Mouse (Mus musculus): ENCODE measurements at regions not wholly inside any gene's neighbourhood (a gene's known extent, or its start where the extent isn't known, plus 50 kb on each side); places are given as distances from the start of the nearest gene placed in this dataset.
A peak's percentile ranks its signal among the peaks of the same experiment; 100 is the strongest.
"Not testable (repeated sequence)": the region's sequence is repeated elsewhere in the genome, so short reads cannot be mapped to it uniquely, and the experiment has no call there.

- Histone ChIP-seq H3K4me3 (no peak overlapping the region), H3K27ac (no peak overlapping the region)
- no peak for DNase-seq
- intact Hi-C loops (cut with DNase I) = no loop called here
- no peak for TF ChIP-seq CTCF (IDR thresholded peaks at IDR 0.05)
Observed at GRCm38 (mm10) chr6:4277245-4277890, 190.6 kb upstream of the Bet1 start.

DNA sequence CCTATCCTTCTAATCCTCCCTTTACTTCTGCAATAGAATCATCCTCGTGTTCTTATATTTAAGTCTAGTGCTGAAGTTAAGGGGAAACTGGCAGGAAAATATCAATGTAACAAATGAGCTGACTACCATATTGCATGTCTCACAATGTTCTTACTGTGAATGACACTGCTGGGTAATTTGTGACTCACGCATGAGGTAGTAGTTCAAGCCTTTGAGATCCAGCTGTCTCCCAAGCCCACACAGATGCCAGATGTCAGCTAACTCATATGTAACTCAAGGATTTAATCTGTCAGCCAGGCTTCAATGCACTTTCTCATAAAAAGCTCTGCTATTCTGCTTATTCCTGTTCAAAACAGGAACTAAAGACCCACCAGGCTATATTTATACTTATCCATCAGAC lies 204.6 kb upstream of the Bet1 start:
- intact Hi-C loops (cut with DNase I) = no loop called here
- TF ChIP-seq CTCF (IDR thresholded peaks at IDR 0.05) = no peak
- no peak overlapping the region for H3K4me3 ChIP-seq
- H3K27ac ChIP-seq = no peak overlapping the region
- DNase-seq = no peak

DNA sequence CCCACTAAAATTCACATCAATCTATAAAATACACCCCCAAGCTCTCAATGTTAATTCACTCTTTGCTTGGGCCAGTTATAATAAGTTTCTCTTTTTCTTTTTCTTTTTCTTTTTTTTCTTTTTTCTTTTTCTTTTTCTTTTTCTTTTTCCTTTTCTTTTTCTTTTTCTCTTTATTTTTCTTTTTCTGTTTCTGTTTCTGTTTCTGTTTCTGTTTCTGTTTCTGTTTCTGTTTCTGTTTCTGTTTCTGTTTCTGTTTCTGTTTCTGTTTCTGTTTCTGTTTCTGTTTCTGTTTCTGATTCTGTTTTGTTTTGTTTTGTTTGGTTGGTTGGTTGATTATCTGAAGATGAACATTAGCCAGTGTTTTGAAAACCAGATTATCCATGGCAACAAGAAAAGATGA lies 201.2 kb upstream of the Col1a2 start:
- DNase-seq; intact Hi-C loops (cut with DNase I): not testable (repeated sequence)

DNA sequence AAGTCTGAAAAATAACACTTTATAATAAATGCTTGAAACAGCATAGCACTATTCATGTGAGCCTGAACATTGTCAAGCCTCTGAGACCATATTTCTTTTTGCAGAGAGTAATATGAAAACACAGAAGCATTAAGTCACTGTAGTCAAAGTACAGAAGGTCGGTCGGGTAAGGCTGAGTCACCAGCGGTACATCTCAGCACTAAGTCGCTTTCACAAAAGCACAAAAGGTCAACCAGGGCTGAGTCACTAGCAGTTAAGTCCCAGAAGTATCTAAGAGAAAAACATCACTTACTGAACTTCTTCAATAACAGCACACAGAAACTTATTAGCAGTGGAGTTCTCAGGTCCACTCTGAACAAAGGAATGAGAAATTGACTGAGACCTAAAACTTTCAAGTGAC lies 154.7 kb upstream of the Col1a2 start:
- no peak for TF ChIP-seq CTCF (IDR thresholded peaks at IDR 0.05)
- intact Hi-C loops (cut with DNase I) = no loop called here
- H3K27ac ChIP-seq = 0 out of 2 replicates have a peak overlapping the region, but pooled peaks have one; percentile 24
- DNase-seq = peak; percentile 20
- no peak overlapping the region for H3K4me3 ChIP-seq

More for the DNA sequence above, 201.2 kb upstream of the Col1a2 start:
- not testable (repeated sequence) for H3K27ac ChIP-seq, H3K4me3 ChIP-seq

GRCm38 (mm10) chr6:4362220-4362619 lies 142.4 kb upstream of the Col1a2 start:
- intact Hi-C loops (cut with DNase I) = no loop called here
- TF ChIP-seq CTCF (IDR thresholded peaks at IDR 0.05) = no peak
- no peak overlapping the region for H3K27ac ChIP-seq
- no peak overlapping the region for H3K4me3 ChIP-seq
- no peak for DNase-seq

- intact Hi-C loops (cut with DNase I) = no loop called here
- Histone ChIP-seq H3K27ac (no peak overlapping the region), H3K4me3 (no peak overlapping the region)
- no peak for TF ChIP-seq CTCF (IDR thresholded peaks at IDR 0.05)
- DNase-seq = no peak
Observed at GRCm38 (mm10) chr6:4375465-4376037, 129.1 kb upstream of the Col1a2 start.

GRCm38 (mm10) chr6:4396808-4397207 lies 107.8 kb upstream of the Col1a2 start:
- Histone ChIP-seq H3K27ac (no peak overlapping the region), H3K4me3 (no peak overlapping the region)
- DNase-seq = no peak
- no peak for TF ChIP-seq CTCF (IDR thresholded peaks at IDR 0.05)
- intact Hi-C loops (cut with DNase I) = no loop called here

- no peak overlapping the region for H3K27ac ChIP-seq
- no peak for DNase-seq
- intact Hi-C loops (cut with DNase I) = no loop called here
- H3K4me3 ChIP-seq = no peak overlapping the region
- TF ChIP-seq CTCF (IDR thresholded peaks at IDR 0.05) = no peak
Observed at GRCm38 (mm10) chr6:4397695-4398598, 106.7 kb upstream of the Col1a2 start.

GRCm38 (mm10) chr6:4398599-4398980 lies 106.0 kb upstream of the Col1a2 start:
- H3K27ac ChIP-seq = no peak overlapping the region
- H3K4me3 ChIP-seq = no peak overlapping the region
- intact Hi-C loops (cut with DNase I) = no loop called here
- TF ChIP-seq CTCF (IDR thresholded peaks at IDR 0.05) = no peak
- DNase-seq = no peak

- DNase-seq = no peak
- no peak overlapping the region for H3K27ac ChIP-seq
- intact Hi-C loops (cut with DNase I) = no loop called here
Observed at GRCm38 (mm10) chr6:4405301-4405700, 99.3 kb upstream of the Col1a2 start.

GRCm38 (mm10) chr6:4407748-4408147 lies 96.9 kb upstream of the Col1a2 start:
- DNase-seq = no peak
- Histone ChIP-seq H3K27ac (no peak overlapping the region), H3K4me3 (no peak overlapping the region)
- TF ChIP-seq CTCF (IDR thresholded peaks at IDR 0.05) = peak; percentile 69
- intact Hi-C loops (cut with DNase I) = no loop called here

More at GRCm38 (mm10) chr6:4405301-4405700, 99.3 kb upstream of the Col1a2 start:
- no peak for TF ChIP-seq CTCF (IDR thresholded peaks at IDR 0.05)
- no peak overlapping the region for H3K4me3 ChIP-seq

DNA sequence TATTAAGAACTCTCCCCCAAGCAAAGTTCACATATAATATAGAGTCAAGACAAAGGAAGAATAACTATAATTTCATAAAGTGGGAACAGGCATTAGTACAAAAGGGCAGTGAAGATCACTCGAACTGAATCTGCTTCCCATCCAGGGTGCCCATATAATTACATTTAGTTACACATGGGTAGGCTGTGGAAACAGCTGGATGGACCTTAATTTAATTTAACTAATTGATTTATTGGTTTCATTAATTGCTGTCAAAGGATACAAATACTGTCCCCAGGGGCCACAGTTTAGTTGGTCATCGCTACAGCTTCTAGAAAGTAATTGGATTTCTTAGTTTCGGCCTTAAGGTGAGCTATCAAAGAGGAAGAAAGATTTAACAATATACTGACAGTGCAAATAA lies 91.4 kb upstream of the Col1a2 start:
- no peak for DNase-seq
- Histone ChIP-seq H3K4me3 (no peak overlapping the region), H3K27ac (no peak overlapping the region)
- intact Hi-C loops (cut with DNase I) = loop anchor here (5.0 to 10.0 kb wide), 3 partner anchors 94 to 972 kb away; partner anchors contain the start of gene Asb4
- TF ChIP-seq CTCF (IDR thresholded peaks at IDR 0.05) = no peak

DNA sequence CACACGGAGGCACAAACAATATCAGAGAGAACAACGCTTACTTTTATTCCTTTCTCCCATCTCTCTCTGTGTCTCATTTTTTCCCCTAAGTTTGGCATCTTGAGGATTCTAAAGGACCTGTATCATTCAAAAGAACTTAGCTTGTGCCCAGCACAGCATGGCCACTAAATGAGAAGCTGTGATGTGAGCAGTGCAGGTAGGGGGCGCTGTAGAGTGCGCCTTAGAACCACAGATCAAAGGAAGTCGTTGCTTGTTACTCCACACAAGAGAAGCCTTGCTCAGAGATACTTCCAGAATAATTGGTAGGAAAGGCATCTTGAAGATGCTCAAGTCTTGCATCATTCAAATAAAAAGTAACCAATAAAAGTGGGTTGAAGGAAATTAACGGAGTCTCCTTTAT lies 90.4 kb upstream of the Col1a2 start:
- Histone ChIP-seq H3K4me3 (no peak overlapping the region), H3K27ac (no peak overlapping the region)
- peak; percentile 62 for DNase-seq
- peak; percentile 84 for TF ChIP-seq CTCF (IDR thresholded peaks at IDR 0.05)
- intact Hi-C loops (cut with DNase I) = loop anchor here (5.0 to 10.0 kb wide), 3 partner anchors 93 to 971 kb away; partner anchors contain the start of gene Asb4
